Mouse (Mus musculus) liver, embryonic 14.5 days (tissue): ENCODE measurements at regions not wholly inside any gene's neighbourhood (a gene's known extent, or its start where the extent isn't known, plus 50 kb on each side); places are given as distances from the start of the nearest gene placed in this dataset.

Experiments used
- CTCF ChIP-seq: IDR thresholded peaks from 2 replicates; pipeline ENCODE4 v1.5.1; 2016; ENCODE audit warnings: antibody characterized with exemption, low read depth, control low read depth
- EP300 ChIP-seq: IDR thresholded peaks from 2 replicates; pipeline ENCODE4 v1.6.1; 2016; ENCODE audit warnings: antibody characterized with exemption, low read depth

DNA sequence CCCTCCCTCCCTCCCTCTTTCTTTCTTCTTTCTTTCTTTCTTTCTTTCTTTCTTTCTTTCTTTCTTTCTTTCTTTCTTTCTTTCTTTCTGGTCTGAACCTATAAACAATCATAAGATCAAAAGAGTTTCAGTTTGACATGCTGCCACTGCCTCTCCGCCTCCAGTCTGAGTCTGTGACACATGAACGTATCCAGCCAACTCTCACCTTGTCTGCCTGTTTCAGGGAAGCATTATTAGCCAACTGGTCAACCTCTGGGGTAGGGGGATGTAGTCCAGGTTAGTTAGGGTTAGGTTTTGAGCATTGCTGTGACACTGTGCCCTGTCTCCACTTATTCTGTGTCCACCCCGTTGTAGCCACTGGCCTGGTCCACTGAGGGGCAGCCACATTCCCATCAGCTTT is 152.2 kb upstream of the Mrps10 start:
- TF ChIP-seq CTCF, result no peak
- TF ChIP-seq EP300, result no peak
